Mouse (Mus musculus): ENCODE measurements around the gene Ifih1. TPM values are rescaled to one million over a fixed set of nuclear protein-coding genes. Genes with fewer than 3 reads are reported as not detected.

Ifih1 gene
- polyA plus RNA-seq, 1 experiment from 2014 or later: 0.87 TPM

GRCm38 (mm10) chr2:62628356-62628755 is 17.7 kb downstream of the Ifih1 start:
- no peak overlapping the region for H3K27ac ChIP-seq (replicated peaks)
- H3K4me2 ChIP-seq: no peak overlapping the region
- H3K4me1 ChIP-seq: no peaks in the 10 kb centered on the region
- no peaks in the 10 kb centered on the region for H3K9me3 ChIP-seq (replicated peaks)
- no peaks in the 10 kb centered on the region for H3K27me3 ChIP-seq (replicated peaks)
- H3K36me3 ChIP-seq: no peaks in the 10 kb centered on the region
- no peak overlapping the region for H3K9ac ChIP-seq (replicated peaks)
- WGBS: 91% methylated on average over 5 of the region's 5 CpGs
- H3K4me3 ChIP-seq (replicated peaks): no peak overlapping the region
- ATAC-seq (ENCODE audit: low FRiP score): no peak

- H3K4me3 ChIP-seq (replicated peaks): no peak overlapping the region
- no peak overlapping the region for H3K9ac ChIP-seq (replicated peaks)
- no peak overlapping the region for H3K4me2 ChIP-seq
- H3K27ac ChIP-seq (replicated peaks): no peak overlapping the region
- no peak for ATAC-seq (ENCODE audit: low FRiP score)
- no peaks in the 10 kb centered on the region for H3K27me3 ChIP-seq (replicated peaks)
- H3K36me3 ChIP-seq: no peaks in the 10 kb centered on the region
- H3K9me3 ChIP-seq (replicated peaks): no peaks in the 10 kb centered on the region
- 11% methylated on average over 5 of the region's 5 CpGs for WGBS
- H3K4me1 ChIP-seq: no peaks in the 10 kb centered on the region
Observed at GRCm38 (mm10) chr2:62627728-62628127, 18.3 kb downstream of the Ifih1 start.

GRCm38 (mm10) chr2:62623024-62623441 is 23.0 kb downstream of the Ifih1 start:
- Histone ChIP-seq H3K9ac (replicated peaks) (no peak overlapping the region), H3K36me3 (no peaks in the 10 kb centered on the region), H3K4me1 (no peaks in the 10 kb centered on the region), H3K27ac (replicated peaks) (no peak overlapping the region), H3K9me3 (replicated peaks) (no peaks in the 10 kb centered on the region), H3K4me2 (no peak overlapping the region), H3K4me3 (replicated peaks) (no peak overlapping the region), H3K27me3 (replicated peaks) (no peaks in the 10 kb centered on the region)
- ATAC-seq (ENCODE audit: low FRiP score): no peak
- WGBS: 80% methylated on average over 8 of the region's 8 CpGs

- Histone ChIP-seq H3K9me3 (replicated peaks) (no peaks in the 10 kb centered on the region), H3K27me3 (replicated peaks) (no peaks in the 10 kb centered on the region)
- 59% methylated on average over 2 of the region's 2 CpGs for WGBS
Observed at GRCm38 (mm10) chr2:62619679-62620078, 26.4 kb downstream of the Ifih1 start.

GRCm38 (mm10) chr2:62618934-62619341 is 27.1 kb downstream of the Ifih1 start:
- Histone ChIP-seq H3K9ac (replicated peaks) (no peak overlapping the region), H3K27me3 (replicated peaks) (no peaks in the 10 kb centered on the region), H3K36me3 (no peaks in the 10 kb centered on the region), H3K4me2 (no peak overlapping the region), H3K27ac (replicated peaks) (no peak overlapping the region), H3K4me1 (no peaks in the 10 kb centered on the region), H3K9me3 (replicated peaks) (no peaks in the 10 kb centered on the region), H3K4me3 (replicated peaks) (no peak overlapping the region)
- 82% methylated on average over 7 of the region's 7 CpGs for WGBS
- no peak for ATAC-seq (ENCODE audit: low FRiP score)

More at GRCm38 (mm10) chr2:62619679-62620078, 26.4 kb downstream of the Ifih1 start:
- Histone ChIP-seq H3K9ac (replicated peaks) (no peak overlapping the region), H3K4me3 (replicated peaks) (no peak overlapping the region), H3K27ac (replicated peaks) (no peak overlapping the region), H3K4me1 (no peaks in the 10 kb centered on the region), H3K36me3 (no peaks in the 10 kb centered on the region), H3K4me2 (no peak overlapping the region)
- ATAC-seq (ENCODE audit: low FRiP score): no peak

- Histone ChIP-seq H3K27ac (replicated peaks) (no peak overlapping the region), H3K36me3 (no peaks in the 10 kb centered on the region), H3K4me1 (no peaks in the 10 kb centered on the region), H3K4me3 (replicated peaks) (no peak overlapping the region), H3K4me2 (no peak overlapping the region), H3K9me3 (replicated peaks) (no peaks in the 10 kb centered on the region), H3K9ac (replicated peaks) (no peak overlapping the region), H3K27me3 (replicated peaks) (no peaks in the 10 kb centered on the region)
- ATAC-seq (ENCODE audit: low FRiP score): no peak
- 98% methylated on average over 4 of the region's 4 CpGs for WGBS
Observed at GRCm38 (mm10) chr2:62613133-62613532, 32.9 kb downstream of the Ifih1 start.

- Histone ChIP-seq H3K27ac (replicated peaks) (no peak overlapping the region), H3K36me3 (no peaks in the 10 kb centered on the region), H3K4me1 (no peaks in the 10 kb centered on the region), H3K9ac (replicated peaks) (no peak overlapping the region), H3K27me3 (replicated peaks) (no peaks in the 10 kb centered on the region), H3K4me2 (no peak overlapping the region), H3K9me3 (replicated peaks) (no peaks in the 10 kb centered on the region), H3K4me3 (replicated peaks) (no peak overlapping the region)
- 92% methylated on average over 16 of the region's 16 CpGs for WGBS
- no peak for ATAC-seq (ENCODE audit: low FRiP score)
Observed at GRCm38 (mm10) chr2:62606205-62606604, 39.9 kb downstream of the Ifih1 start.

GRCm38 (mm10) chr2:62603530-62603929 is 42.5 kb downstream of the Ifih1 start:
- ATAC-seq (ENCODE audit: low FRiP score): no peak
- WGBS: 88% methylated on average over 5 of the region's 5 CpGs
- no peaks in the 10 kb centered on the region for H3K4me1 ChIP-seq
- no peak overlapping the region for H3K4me2 ChIP-seq
- no peak overlapping the region for H3K4me3 ChIP-seq (replicated peaks)
- no peaks in the 10 kb centered on the region for H3K36me3 ChIP-seq
- H3K27ac ChIP-seq (replicated peaks): no peak overlapping the region
- no peak overlapping the region for H3K9ac ChIP-seq (replicated peaks)
- no peaks in the 10 kb centered on the region for H3K9me3 ChIP-seq (replicated peaks)
- no peaks in the 10 kb centered on the region for H3K27me3 ChIP-seq (replicated peaks)

- H3K36me3 ChIP-seq: no peaks in the 10 kb centered on the region
- H3K9me3 ChIP-seq (replicated peaks): no peaks in the 10 kb centered on the region
- H3K4me2 ChIP-seq: no peak overlapping the region
- ATAC-seq (ENCODE audit: low FRiP score): no peak
- H3K4me3 ChIP-seq (replicated peaks): no peak overlapping the region
- H3K27ac ChIP-seq (replicated peaks): no peak overlapping the region
- WGBS: 88% methylated on average over 5 of the region's 5 CpGs
- no peaks in the 10 kb centered on the region for H3K4me1 ChIP-seq
- H3K9ac ChIP-seq (replicated peaks): no peak overlapping the region
- H3K27me3 ChIP-seq (replicated peaks): no peaks in the 10 kb centered on the region
Observed at GRCm38 (mm10) chr2:62596586-62596985, 49.5 kb downstream of the Ifih1 start.

- WGBS: 92% methylated on average over 2 of the region's 2 CpGs
- no peak for ATAC-seq (ENCODE audit: low FRiP score)
- Histone ChIP-seq H3K9ac (replicated peaks) (no peak overlapping the region), H3K27ac (replicated peaks) (no peak overlapping the region), H3K9me3 (replicated peaks) (no peaks in the 10 kb centered on the region), H3K36me3 (no peaks in the 10 kb centered on the region), H3K4me1 (no peaks in the 10 kb centered on the region), H3K27me3 (replicated peaks) (no peaks in the 10 kb centered on the region), H3K4me2 (no peak overlapping the region), H3K4me3 (replicated peaks) (no peak overlapping the region)
Observed at GRCm38 (mm10) chr2:62594491-62594890, 51.6 kb downstream of the Ifih1 start.

GRCm38 (mm10) chr2:62591555-62591954 is 54.5 kb downstream of the Ifih1 start:
- H3K9me3 ChIP-seq (replicated peaks): no peaks in the 10 kb centered on the region
- 87% methylated on average over 3 of the region's 3 CpGs for WGBS
- no peak for ATAC-seq (ENCODE audit: low FRiP score)

GRCm38 (mm10) chr2:62589333-62589732 is 56.7 kb downstream of the Ifih1 start:
- Histone ChIP-seq H3K27ac (replicated peaks) (no peak overlapping the region), H3K36me3 (no peaks in the 10 kb centered on the region), H3K4me3 (replicated peaks) (no peak overlapping the region), H3K27me3 (replicated peaks) (no peaks in the 10 kb centered on the region), H3K9me3 (replicated peaks) (no peaks in the 10 kb centered on the region), H3K4me2 (no peak overlapping the region), H3K4me1 (no peaks in the 10 kb centered on the region), H3K9ac (replicated peaks) (no peak overlapping the region)
- WGBS: 80% methylated on average over 4 of the region's 4 CpGs
- ATAC-seq (ENCODE audit: low FRiP score): no peak

More at GRCm38 (mm10) chr2:62591555-62591954, 54.5 kb downstream of the Ifih1 start:
- Histone ChIP-seq H3K9ac (replicated peaks) (no peak overlapping the region), H3K4me2 (no peak overlapping the region), H3K27ac (replicated peaks) (no peak overlapping the region), H3K4me3 (replicated peaks) (no peak overlapping the region), H3K36me3 (no peaks in the 10 kb centered on the region), H3K4me1 (no peaks in the 10 kb centered on the region), H3K27me3 (replicated peaks) (no peaks in the 10 kb centered on the region)

- Histone ChIP-seq H3K36me3 (no peaks in the 10 kb centered on the region), H3K4me2 (no peak overlapping the region), H3K27me3 (replicated peaks) (no peaks in the 10 kb centered on the region), H3K27ac (replicated peaks) (no peak overlapping the region), H3K9ac (replicated peaks) (no peak overlapping the region), H3K4me1 (no peaks in the 10 kb centered on the region), H3K4me3 (replicated peaks) (no peak overlapping the region), H3K9me3 (replicated peaks) (no peaks in the 10 kb centered on the region)
- ATAC-seq (ENCODE audit: low FRiP score): no peak
- 90% methylated on average over 5 of the region's 5 CpGs for WGBS
Observed at GRCm38 (mm10) chr2:62585769-62586168, 60.3 kb downstream of the Ifih1 start.
